Comparison of ENCODE assay signal across 11 mouse cellular contexts in the genomic region with DNA sequence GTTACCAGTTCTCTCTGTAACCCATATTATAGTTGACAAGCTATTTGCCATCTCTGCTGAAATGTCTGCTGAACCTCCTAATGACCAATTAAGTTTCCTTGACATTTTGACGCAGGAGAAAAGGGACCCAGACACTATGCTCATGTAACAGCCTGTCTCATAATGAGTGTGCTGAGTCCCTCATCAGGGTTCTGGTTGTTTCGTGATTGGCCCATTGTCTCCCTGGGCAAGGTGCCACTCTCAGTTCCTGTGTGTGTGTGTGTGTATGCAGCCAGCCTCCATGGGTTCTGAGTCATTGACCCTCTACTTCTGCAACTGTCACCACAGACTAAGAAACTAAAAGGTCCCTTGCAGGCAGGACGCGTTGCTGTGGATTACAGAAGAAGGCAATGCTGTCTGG.
A peak's percentile ranks its signal among the peaks of the same experiment; 100 is the strongest.
DNase-seq lines count a peak whose midpoint lies in the region; ATAC-seq and TF ChIP-seq lines count a peak whose summit lies in the region.
"Had no signal": no experiment of that assay in that cellular context is flagged by ENCODE, and none has a peak within 500 bp of the region (broad histone marks: within the 10 kb centered on the region; RNA-seq: fewer than 3 reads in every experiment).

No protein-coding gene starts in this region.

- H3K4me3 ChIP-seq in hindbrain, embryonic 11.5 days (ENCODE audit: low read depth, low read length), result no peak overlapping the region
- H3K4me3 ChIP-seq in hindbrain, postnatal 0 days (ENCODE audit: low read length), result no peak overlapping the region
- H3K4me3 ChIP-seq: kidney, embryonic 15.5 days; liver, embryonic 13.5 days; neural tube, embryonic 13.5 days had no signal

- no peak for DNase-seq in hindbrain, embryonic 11.5 days (ENCODE audit: low spot score)
- DNase-seq in hindbrain, postnatal 0 days (ENCODE audit: low spot score), result no peak
- peak; percentile 43 for DNase-seq in CD4-positive helper T cell, adult 2 months (ENCODE audit: low read depth, low spot score)
- DNase-seq in brain, embryonic 14.5 days (ENCODE audit: low read depth), result peak; percentile 77
- DNase-seq in urinary bladder, postnatal 4 days (ENCODE audit: low spot score in 2 of 2), result no peak
- no peak for DNase-seq in layer of hippocampus, postnatal 14 days (ENCODE audit: low spot score in 2 of 2)
- DNase-seq in right cerebral cortex, adult 2 months (ENCODE audit: low spot score in 2 of 2), result no peak
- DNase-seq: liver, embryonic 13.5 days had no signal

- H3K27me3 ChIP-seq in hindbrain, embryonic 11.5 days (ENCODE audit: control insufficient read depth, insufficient read depth, low read length), result no peaks in the 10 kb centered on the region
- no peaks in the 10 kb centered on the region for H3K27me3 ChIP-seq in hindbrain, postnatal 0 days (ENCODE audit: insufficient read depth, low read length)
- H3K27me3 ChIP-seq: kidney, embryonic 15.5 days; liver, embryonic 13.5 days; neural tube, embryonic 13.5 days had no signal

- no peaks in the 10 kb centered on the region for H3K36me3 ChIP-seq in hindbrain, embryonic 11.5 days (ENCODE audit: control insufficient read depth, insufficient read depth, low read length)
- H3K36me3 ChIP-seq in hindbrain, postnatal 0 days (ENCODE audit: insufficient read depth, low read length), result no peaks in the 10 kb centered on the region
- H3K36me3 ChIP-seq: kidney, embryonic 15.5 days; liver, embryonic 13.5 days; neural tube, embryonic 13.5 days had no signal

- no peaks in the 10 kb centered on the region for H3K9me3 ChIP-seq in hindbrain, embryonic 11.5 days (ENCODE audit: control insufficient read depth, low read length)
- H3K9me3 ChIP-seq in hindbrain, postnatal 0 days (ENCODE audit: low read length), result no peaks in the 10 kb centered on the region
- H3K9me3 ChIP-seq: kidney, embryonic 15.5 days; liver, embryonic 13.5 days; neural tube, embryonic 13.5 days had no signal

- TF ChIP-seq POLR2A in brain, embryonic 14.5 days (IDR thresholded peaks at IDR 0.05; ENCODE audit: borderline replicate concordance, extremely low read depth, insufficient read depth, insufficient read length, poor library complexity, severe bottlenecking), result no peak

- TF ChIP-seq CTCF in hindbrain, postnatal 0 days (IDR thresholded peaks at IDR 0.05; ENCODE audit: low read depth), result no peak
- TF ChIP-seq CTCF in brain, embryonic 14.5 days (IDR thresholded peaks at IDR 0.05; ENCODE audit: borderline replicate concordance, extremely low read depth, insufficient read depth, insufficient read length), result no peak

- H3K4me1 ChIP-seq in hindbrain, embryonic 11.5 days (replicated peaks; ENCODE audit: control insufficient read depth, insufficient read depth, low read length), result no peaks in the 10 kb centered on the region
- H3K4me1 ChIP-seq in hindbrain, postnatal 0 days (ENCODE audit: insufficient read depth, low read length), result no peaks in the 10 kb centered on the region; the same call in none of the 2 replicates
- H3K4me1 ChIP-seq: liver, embryonic 13.5 days had no signal

- H3K9ac ChIP-seq in hindbrain, embryonic 11.5 days (ENCODE audit: low read depth, low read length), result no peak overlapping the region
- no peak overlapping the region for H3K9ac ChIP-seq in hindbrain, postnatal 0 days (replicated peaks; ENCODE audit: low read length)
- H3K9ac ChIP-seq: kidney, embryonic 15.5 days; liver, embryonic 13.5 days; neural tube, embryonic 13.5 days had no signal

- 82% methylated on average over 4 of the region's 4 CpGs for WGBS in hindbrain, embryonic 11.5 days
- WGBS in hindbrain, postnatal 0 days, result 63% methylated on average over 4 of the region's 4 CpGs

- H3K4me2 ChIP-seq in hindbrain, embryonic 11.5 days (replicated peaks; ENCODE audit: low read depth, low read length), result no peak overlapping the region
- H3K4me2 ChIP-seq in hindbrain, postnatal 0 days (ENCODE audit: low read depth, low read length), result no peak overlapping the region
- H3K4me2 ChIP-seq: kidney, embryonic 15.5 days; liver, embryonic 13.5 days; neural tube, embryonic 13.5 days had no signal

- ATAC-seq in hindbrain, embryonic 11.5 days (ENCODE audit: low FRiP score), result peak; percentile 56; the same call in 1 of the 2 replicates
- ATAC-seq in hindbrain, postnatal 0 days, result no peak
- peak; percentile 92 for ATAC-seq in megakaryocyte, adult 5-6 weeks (ENCODE audit: poor library complexity, severe bottlenecking)

- H3K27ac ChIP-seq in hindbrain, embryonic 11.5 days (ENCODE audit: low read depth, low read length), result 0 out of 2 replicates have a peak overlapping the region, but pooled peaks have one; percentile 1
- no peak overlapping the region for H3K27ac ChIP-seq in hindbrain, postnatal 0 days
- H3K27ac ChIP-seq: kidney, embryonic 15.5 days; liver, embryonic 13.5 days; neural tube, embryonic 13.5 days had no signal

Comparison
In these comparisons a context has a peak if more than half of its experiments do, and no peak if none do; other contexts are left out.
1. DNase-seq: peak in CD4-positive helper T cell, adult 2 months (single experiment) and brain, embryonic 14.5 days (single experiment); none in hindbrain, embryonic 11.5 days (single experiment), hindbrain, postnatal 0 days (single experiment), urinary bladder, postnatal 4 days (0 of 2), layer of hippocampus, postnatal 14 days (0 of 2) and right cerebral cortex, adult 2 months (0 of 2).